Mouse (Mus musculus): ENCODE data around the gene Epb41l2. TPM values are rescaled to one million over a fixed set of nuclear protein-coding genes. Genes with fewer than 3 reads are reported as not detected.

Gene Epb41l2
- polyA plus RNA-seq, 1 experiment, result 28.8 TPM

- Histone ChIP-seq H3K27me3 (replicated peaks; ENCODE audit: control insufficient read depth, insufficient read depth, low read length) (no peaks in the 10 kb centered on the region), H3K27ac (ENCODE audit: insufficient read depth, low read depth, low read length) (no peak overlapping the region), H3K36me3 (ENCODE audit: control insufficient read depth, insufficient read depth, low read length) (no peaks in the 10 kb centered on the region), H3K4me3 (ENCODE audit: insufficient read depth, low read depth, low read length) (no peak overlapping the region), H3K4me1 (ENCODE audit: control insufficient read depth, insufficient read depth, low read length) (peaks cover 6% of the 10 kb centered on the region; the same call in 1 of the 2 replicates)
- no peak for DNase-seq
- TF ChIP-seq CTCF (conservative IDR thresholded peaks at IDR 0.05; ENCODE audit: insufficient read depth, insufficient read length, low read depth, low read length) (no peak), POLR2A (IDR thresholded peaks at IDR 0.05; ENCODE audit: low read depth, low read length) (no peak)
- WGBS, result 86% methylated on average over 4 of the region's 4 CpGs
These were observed 15.4 kb downstream of the Epb41l2 start for GRCm38 (mm10) chr10:25375036-25375435.

- 89% methylated on average over 6 of the region's 6 CpGs for WGBS
- no peak for DNase-seq
- no peaks in the 10 kb centered on the region for H3K36me3 ChIP-seq (ENCODE audit: control insufficient read depth, insufficient read depth, low read length)
- no peak for TF ChIP-seq CTCF (conservative IDR thresholded peaks at IDR 0.05; ENCODE audit: insufficient read depth, insufficient read length, low read depth, low read length)
- no peak for TF ChIP-seq POLR2A (IDR thresholded peaks at IDR 0.05; ENCODE audit: low read depth, low read length)
- H3K27ac ChIP-seq (ENCODE audit: insufficient read depth, low read depth, low read length), result no peak overlapping the region
- peaks cover 2% of the 10 kb centered on the region; the same call in 1 of the 2 replicates for H3K4me1 ChIP-seq (ENCODE audit: control insufficient read depth, insufficient read depth, low read length)
- H3K4me3 ChIP-seq (ENCODE audit: insufficient read depth, low read depth, low read length), result no peak overlapping the region
- H3K27me3 ChIP-seq (replicated peaks; ENCODE audit: control insufficient read depth, insufficient read depth, low read length), result no peaks in the 10 kb centered on the region
These were observed 21.3 kb downstream of the Epb41l2 start for GRCm38 (mm10) chr10:25380746-25381481.

- H3K27ac ChIP-seq (ENCODE audit: insufficient read depth, low read depth, low read length), result no peak overlapping the region
- TF ChIP-seq CTCF (conservative IDR thresholded peaks at IDR 0.05; ENCODE audit: insufficient read depth, insufficient read length, low read depth, low read length) (no peak), POLR2A (IDR thresholded peaks at IDR 0.05; ENCODE audit: low read depth, low read length) (no peak)
- DNase-seq, result no peak
- H3K4me1 ChIP-seq (ENCODE audit: control insufficient read depth, insufficient read depth, low read length), result peaks cover 2% of the 10 kb centered on the region; the same call in 1 of the 2 replicates
- no peak overlapping the region for H3K4me3 ChIP-seq (ENCODE audit: insufficient read depth, low read depth, low read length)
- no peaks in the 10 kb centered on the region for H3K36me3 ChIP-seq (ENCODE audit: control insufficient read depth, insufficient read depth, low read length)
- WGBS, result 74% methylated on average over 10 of the region's 10 CpGs
- H3K27me3 ChIP-seq (replicated peaks; ENCODE audit: control insufficient read depth, insufficient read depth, low read length), result no peaks in the 10 kb centered on the region
These were observed 22.4 kb downstream of the Epb41l2 start for GRCm38 (mm10) chr10:25381951-25382350.

GRCm38 (mm10) chr10:25383171-25383570 lies 23.6 kb downstream of the Epb41l2 start:
- Histone ChIP-seq H3K36me3 (ENCODE audit: control insufficient read depth, insufficient read depth, low read length) (no peaks in the 10 kb centered on the region), H3K4me3 (ENCODE audit: insufficient read depth, low read depth, low read length) (no peak overlapping the region), H3K27ac (ENCODE audit: insufficient read depth, low read depth, low read length) (no peak overlapping the region), H3K4me1 (ENCODE audit: control insufficient read depth, insufficient read depth, low read length) (no peaks in the 10 kb centered on the region; the same call in 1 of the 2 replicates), H3K27me3 (replicated peaks; ENCODE audit: control insufficient read depth, insufficient read depth, low read length) (no peaks in the 10 kb centered on the region)
- WGBS, result 78% methylated on average over 5 of the region's 5 CpGs
- TF ChIP-seq CTCF (conservative IDR thresholded peaks at IDR 0.05; ENCODE audit: insufficient read depth, insufficient read length, low read depth, low read length) (no peak), POLR2A (IDR thresholded peaks at IDR 0.05; ENCODE audit: low read depth, low read length) (no peak)
- no peak for DNase-seq

GRCm38 (mm10) chr10:25384391-25384790 lies 24.8 kb downstream of the Epb41l2 start:
- Histone ChIP-seq H3K36me3 (ENCODE audit: control insufficient read depth, insufficient read depth, low read length) (no peaks in the 10 kb centered on the region), H3K27me3 (replicated peaks; ENCODE audit: control insufficient read depth, insufficient read depth, low read length) (no peaks in the 10 kb centered on the region), H3K4me1 (ENCODE audit: control insufficient read depth, insufficient read depth, low read length) (no peaks in the 10 kb centered on the region; the same call in 1 of the 2 replicates), H3K4me3 (ENCODE audit: insufficient read depth, low read depth, low read length) (no peak overlapping the region), H3K27ac (ENCODE audit: insufficient read depth, low read depth, low read length) (no peak overlapping the region)
- no peak for TF ChIP-seq CTCF (conservative IDR thresholded peaks at IDR 0.05; ENCODE audit: insufficient read depth, insufficient read length, low read depth, low read length)
- TF ChIP-seq POLR2A (IDR thresholded peaks at IDR 0.05; ENCODE audit: low read depth, low read length), result no peak
- no peak for DNase-seq
- 93% methylated on average over 10 of the region's 10 CpGs for WGBS

GRCm38 (mm10) chr10:25385811-25386580 lies 26.4 kb downstream of the Epb41l2 start:
- Histone ChIP-seq H3K4me1 (ENCODE audit: control insufficient read depth, insufficient read depth, low read length) (no peaks in the 10 kb centered on the region; the same call in 1 of the 2 replicates), H3K4me3 (ENCODE audit: insufficient read depth, low read depth, low read length) (no peak overlapping the region), H3K36me3 (ENCODE audit: control insufficient read depth, insufficient read depth, low read length) (no peaks in the 10 kb centered on the region), H3K27me3 (replicated peaks; ENCODE audit: control insufficient read depth, insufficient read depth, low read length) (no peaks in the 10 kb centered on the region), H3K27ac (ENCODE audit: insufficient read depth, low read depth, low read length) (no peak overlapping the region)
- 70% methylated on average over 13 of the region's 13 CpGs for WGBS
- DNase-seq, result no peak
- TF ChIP-seq POLR2A (IDR thresholded peaks at IDR 0.05; ENCODE audit: low read depth, low read length), result no peak

- Histone ChIP-seq H3K4me3 (ENCODE audit: insufficient read depth, low read depth, low read length) (no peak overlapping the region), H3K36me3 (ENCODE audit: control insufficient read depth, insufficient read depth, low read length) (no peaks in the 10 kb centered on the region), H3K27ac (ENCODE audit: insufficient read depth, low read depth, low read length) (0 out of 2 replicates have a peak overlapping the region, but pooled peaks have one; percentile 49), H3K27me3 (replicated peaks; ENCODE audit: control insufficient read depth, insufficient read depth, low read length) (no peaks in the 10 kb centered on the region), H3K4me1 (ENCODE audit: control insufficient read depth, insufficient read depth, low read length) (no peaks in the 10 kb centered on the region; the same call in 1 of the 2 replicates)
- 63% methylated on average over 4 of the region's 4 CpGs for WGBS
- TF ChIP-seq CTCF (conservative IDR thresholded peaks at IDR 0.05; ENCODE audit: insufficient read depth, insufficient read length, low read depth, low read length), result no peak
- TF ChIP-seq POLR2A (IDR thresholded peaks at IDR 0.05; ENCODE audit: low read depth, low read length), result no peak
- peak; percentile 51 for DNase-seq
These were observed 27.3 kb downstream of the Epb41l2 start for GRCm38 (mm10) chr10:25386868-25387267.

All from kidney, adult 2 months (tissue).